Mouse (Mus musculus) cerebellum, adult 9-11 months (tissue): ENCODE measurements around the gene Slc25a21.
"Not testable (repeated sequence)": the region's sequence is repeated elsewhere in the genome, so short reads cannot be mapped to it uniquely, and the experiment has no call there.

Experiments
- DNase-seq: peaks from one replicate; pipeline ENCODE4 v3.0.0; 2022

The Slc25a21 gene

GRCm38 (mm10) chr12:57197363-57198026, at the start of gene Slc25a21:
TSS of gene Slc25a21 (minus strand) at chr12:57197472.
- no peak for DNase-seq

GRCm38 (mm10) chr12:57243671-57244495, 46.6 kb upstream of the Slc25a21 start:
- DNase-seq: no peak

GRCm38 (mm10) chr12:57233386-57233785, 36.1 kb upstream of the Slc25a21 start:
- DNase-seq: no peak

- peak; percentile 26 for DNase-seq
These were observed 34.0 kb upstream of the Slc25a21 start for GRCm38 (mm10) chr12:57231085-57231875.

- DNase-seq: peak; percentile 89
These were observed 33.0 kb upstream of the Slc25a21 start, which contains the start of the genes Prps1l3 and Mipol1 for GRCm38 (mm10) chr12:57230192-57230706. TSS of gene Prps1l3 (plus strand) at chr12:57230412. TSS of gene Mipol1 (plus strand) at chr12:57230427.

- no peak for DNase-seq
These were observed 32.4 kb upstream of the Slc25a21 start for GRCm38 (mm10) chr12:57229703-57230102.

- no peak for DNase-seq
These were observed 30.5 kb upstream of the Slc25a21 start for GRCm38 (mm10) chr12:57227776-57228175.

GRCm38 (mm10) chr12:57226411-57226810, 29.1 kb upstream of the Slc25a21 start:
- no peak for DNase-seq

- not testable (repeated sequence) for DNase-seq
These were observed 15.2 kb upstream of the Slc25a21 start for GRCm38 (mm10) chr12:57212463-57212862.

- DNase-seq: peak; percentile 52
These were observed 14.4 kb upstream of the Slc25a21 start for GRCm38 (mm10) chr12:57211353-57212311.

- no peak for DNase-seq
These were observed 7.1 kb upstream of the Slc25a21 start for GRCm38 (mm10) chr12:57204276-57204851.

GRCm38 (mm10) chr12:57201901-57202300, 4.6 kb upstream of the Slc25a21 start:
- no peak for DNase-seq

- DNase-seq: no peak
These were observed 2.2 kb upstream of the Slc25a21 start for GRCm38 (mm10) chr12:57199427-57199826.

- DNase-seq: no peak
These were observed 997 bp upstream of the Slc25a21 start for GRCm38 (mm10) chr12:57198269-57198668.

GRCm38 (mm10) chr12:57196608-57197362, 487 bp downstream of the Slc25a21 start:
- no peak for DNase-seq

GRCm38 (mm10) chr12:57196286-57196607, 1.0 kb downstream of the Slc25a21 start:
- DNase-seq: no peak

GRCm38 (mm10) chr12:57194609-57195008, 2.7 kb downstream of the Slc25a21 start:
- no peak for DNase-seq

- no peak for DNase-seq
These were observed 10.2 kb downstream of the Slc25a21 start for GRCm38 (mm10) chr12:57187032-57187431.

GRCm38 (mm10) chr12:57186126-57186525, 11.1 kb downstream of the Slc25a21 start:
- no peak for DNase-seq

- no peak for DNase-seq
These were observed 11.8 kb downstream of the Slc25a21 start for GRCm38 (mm10) chr12:57185475-57185874.
